Mouse (Mus musculus): ENCODE results near the gene S100a10. TPM values are rescaled to one million over a fixed set of nuclear protein-coding genes. Genes with fewer than 3 reads are reported as not detected.

The S100a10 gene
- polyA plus RNA-seq, 1 experiment from 2014 or later, result 50.9 TPM

- H3K27me3 ChIP-seq, result no peaks in the 10 kb centered on the region
- no peak overlapping the region for H3K9ac ChIP-seq
- no peaks in the 10 kb centered on the region for H3K9me3 ChIP-seq (replicated peaks)
- 46% methylated on average over 20 of the region's 20 CpGs for WGBS (ENCODE audit: insufficient replicate concordance)
- H3K27ac ChIP-seq (replicated peaks), result no peak overlapping the region
- ATAC-seq (ENCODE audit: insufficient read depth), result no peak
- H3K36me3 ChIP-seq (replicated peaks), result no peaks in the 10 kb centered on the region
- no peaks in the 10 kb centered on the region for H3K4me1 ChIP-seq (replicated peaks)
- H3K4me3 ChIP-seq (replicated peaks), result no peak overlapping the region
- no peak overlapping the region for H3K4me2 ChIP-seq
These were observed 6.9 kb upstream of the S100a10 start for GRCm38 (mm10) chr3:93547749-93548540.

- no peak overlapping the region for H3K4me2 ChIP-seq
- WGBS (ENCODE audit: insufficient replicate concordance), result 0% methylated on average over 2 of the region's 6 CpGs
- no peak for ATAC-seq (ENCODE audit: insufficient read depth)
These were observed 6.2 kb upstream of the S100a10 start for GRCm38 (mm10) chr3:93548541-93549266.

GRCm38 (mm10) chr3:93549986-93550385 is 4.9 kb upstream of the S100a10 start:
- no peak for ATAC-seq (ENCODE audit: insufficient read depth)
- H3K9me3 ChIP-seq (replicated peaks), result no peaks in the 10 kb centered on the region
- no peaks in the 10 kb centered on the region for H3K36me3 ChIP-seq (replicated peaks)
- no peak overlapping the region for H3K4me3 ChIP-seq (replicated peaks)
- H3K9ac ChIP-seq, result no peak overlapping the region
- 11% methylated on average over 4 of the region's 4 CpGs for WGBS (ENCODE audit: insufficient replicate concordance)
- no peak overlapping the region for H3K27ac ChIP-seq (replicated peaks)
- H3K4me2 ChIP-seq, result no peak overlapping the region
- H3K4me1 ChIP-seq (replicated peaks), result peaks cover 7% of the 10 kb centered on the region
- no peaks in the 10 kb centered on the region for H3K27me3 ChIP-seq

More at GRCm38 (mm10) chr3:93548541-93549266, 6.2 kb upstream of the S100a10 start:
- Histone ChIP-seq H3K27ac (replicated peaks) (no peak overlapping the region), H3K36me3 (replicated peaks) (no peaks in the 10 kb centered on the region), H3K9ac (no peak overlapping the region), H3K4me1 (replicated peaks) (no peaks in the 10 kb centered on the region), H3K4me3 (replicated peaks) (no peak overlapping the region), H3K9me3 (replicated peaks) (no peaks in the 10 kb centered on the region), H3K27me3 (no peaks in the 10 kb centered on the region)

GRCm38 (mm10) chr3:93551950-93552901 is 2.7 kb upstream of the S100a10 start:
- H3K4me3 ChIP-seq (replicated peaks), result no peak overlapping the region
- no peaks in the 10 kb centered on the region for H3K36me3 ChIP-seq (replicated peaks)
- 41% methylated on average over 5 of the region's 5 CpGs for WGBS (ENCODE audit: insufficient replicate concordance)
- peaks cover 18% of the 10 kb centered on the region for H3K4me1 ChIP-seq (replicated peaks)
- ATAC-seq (ENCODE audit: insufficient read depth), result no peak
- no peaks in the 10 kb centered on the region for H3K27me3 ChIP-seq
- no peak overlapping the region for H3K27ac ChIP-seq (replicated peaks)
- no peak overlapping the region for H3K9ac ChIP-seq
- H3K4me2 ChIP-seq, result no peak overlapping the region
- no peaks in the 10 kb centered on the region for H3K9me3 ChIP-seq (replicated peaks)

GRCm38 (mm10) chr3:93553311-93553710 is 1.6 kb upstream of the S100a10 start:
- ATAC-seq (ENCODE audit: insufficient read depth), result no peak
- no peak overlapping the region for H3K27ac ChIP-seq (replicated peaks)
- H3K27me3 ChIP-seq, result no peaks in the 10 kb centered on the region
- H3K4me2 ChIP-seq, result no peak overlapping the region
- H3K36me3 ChIP-seq (replicated peaks), result no peaks in the 10 kb centered on the region
- H3K4me1 ChIP-seq (replicated peaks), result peaks cover 18% of the 10 kb centered on the region
- no peaks in the 10 kb centered on the region for H3K9me3 ChIP-seq (replicated peaks)
- H3K4me3 ChIP-seq (replicated peaks), result no peak overlapping the region
- WGBS (ENCODE audit: insufficient replicate concordance), result 67% methylated on average over 2 of the region's 2 CpGs
- H3K9ac ChIP-seq, result no peak overlapping the region

- H3K27me3 ChIP-seq, result no peaks in the 10 kb centered on the region
- no peak overlapping the region for H3K4me3 ChIP-seq (replicated peaks)
- no peaks in the 10 kb centered on the region for H3K36me3 ChIP-seq (replicated peaks)
- H3K4me1 ChIP-seq (replicated peaks), result peaks cover 18% of the 10 kb centered on the region
- H3K9ac ChIP-seq, result no peak overlapping the region
- peak overlapping the region; percentile 80; the same call in 1 of the 2 replicates for H3K4me2 ChIP-seq
- ATAC-seq (ENCODE audit: insufficient read depth), result no peak
- WGBS (ENCODE audit: insufficient replicate concordance), result 52% methylated on average over 9 of the region's 9 CpGs
- no peaks in the 10 kb centered on the region for H3K9me3 ChIP-seq (replicated peaks)
- H3K27ac ChIP-seq (replicated peaks), result no peak overlapping the region
These were observed 1.0 kb upstream of the S100a10 start for GRCm38 (mm10) chr3:93553765-93554378.

- H3K9me3 ChIP-seq (replicated peaks), result no peaks in the 10 kb centered on the region
- H3K9ac ChIP-seq, result no peak overlapping the region
- 11% methylated on average over 13 of the region's 13 CpGs for WGBS (ENCODE audit: insufficient replicate concordance)
- no peak for ATAC-seq (ENCODE audit: insufficient read depth)
- no peak overlapping the region for H3K27ac ChIP-seq (replicated peaks)
- peak overlapping the region; percentile 59 for H3K4me3 ChIP-seq (replicated peaks)
- H3K4me2 ChIP-seq, result peak overlapping the region; percentile 80
- peaks cover 18% of the 10 kb centered on the region for H3K4me1 ChIP-seq (replicated peaks)
- no peaks in the 10 kb centered on the region for H3K36me3 ChIP-seq (replicated peaks)
- no peaks in the 10 kb centered on the region for H3K27me3 ChIP-seq
These were observed 400 bp upstream of the S100a10 start for GRCm38 (mm10) chr3:93554379-93554980.

- H3K27ac ChIP-seq (replicated peaks), result peak overlapping the region; percentile 48
- peak overlapping the region; percentile 59 for H3K4me3 ChIP-seq (replicated peaks)
- peaks cover 18% of the 10 kb centered on the region for H3K4me1 ChIP-seq (replicated peaks)
- WGBS (ENCODE audit: insufficient replicate concordance), result 6% methylated on average over 2 of the region's 2 CpGs
- no peaks in the 10 kb centered on the region for H3K36me3 ChIP-seq (replicated peaks)
- ATAC-seq (ENCODE audit: insufficient read depth), result peak; percentile 37; the same call in 1 of the 2 replicates
- peak overlapping the region; percentile 80 for H3K4me2 ChIP-seq
- H3K27me3 ChIP-seq, result no peaks in the 10 kb centered on the region
- H3K9ac ChIP-seq, result peak overlapping the region; percentile 42; the same call in 1 of the 2 replicates
- no peaks in the 10 kb centered on the region for H3K9me3 ChIP-seq (replicated peaks)
These were observed 986 bp downstream of the S100a10 start for GRCm38 (mm10) chr3:93555878-93556254.

GRCm38 (mm10) chr3:93556599-93556998 is 1.7 kb downstream of the S100a10 start:
- no peak overlapping the region for H3K27ac ChIP-seq (replicated peaks)
- H3K27me3 ChIP-seq, result no peaks in the 10 kb centered on the region
- 39% methylated on average over 1 of the region's 1 CpGs for WGBS (ENCODE audit: insufficient replicate concordance)
- peak overlapping the region; percentile 80; the same call in 1 of the 2 replicates for H3K4me2 ChIP-seq
- peaks cover 18% of the 10 kb centered on the region for H3K4me1 ChIP-seq (replicated peaks)
- H3K4me3 ChIP-seq (replicated peaks), result peak overlapping the region; percentile 59; the same call in 1 of the 2 replicates
- no peaks in the 10 kb centered on the region for H3K36me3 ChIP-seq (replicated peaks)
- no peak for ATAC-seq (ENCODE audit: insufficient read depth)
- H3K9me3 ChIP-seq (replicated peaks), result no peaks in the 10 kb centered on the region
- H3K9ac ChIP-seq, result no peak overlapping the region

- Histone ChIP-seq H3K27me3 (no peaks in the 10 kb centered on the region), H3K27ac (replicated peaks) (no peak overlapping the region), H3K4me3 (replicated peaks) (no peak overlapping the region), H3K9me3 (replicated peaks) (no peaks in the 10 kb centered on the region), H3K9ac (no peak overlapping the region), H3K36me3 (replicated peaks) (no peaks in the 10 kb centered on the region), H3K4me1 (replicated peaks) (peaks cover 18% of the 10 kb centered on the region), H3K4me2 (no peak overlapping the region)
- no peak for ATAC-seq (ENCODE audit: insufficient read depth)
- 54% methylated on average over 4 of the region's 4 CpGs for WGBS (ENCODE audit: insufficient replicate concordance)
These were observed 2.6 kb downstream of the S100a10 start for GRCm38 (mm10) chr3:93557471-93557870.

Data from liver, embryonic 15.5 days (tissue).